Mouse (Mus musculus): ENCODE data around the gene Slc36a3. TPM values are rescaled to one million over a fixed set of nuclear protein-coding genes. Genes with fewer than 3 reads are reported as not detected.

The Slc36a3 gene
- polyA plus RNA-seq, 1 experiment from 2014 or later, result not detected

- ATAC-seq (replicated peaks), result no peak
- no peaks in the 10 kb centered on the region for H3K4me1 ChIP-seq
- 88% methylated on average over 4 of the region's 4 CpGs for WGBS
- no peaks in the 10 kb centered on the region for H3K9me3 ChIP-seq
- no peak overlapping the region for H3K4me3 ChIP-seq
- H3K27ac ChIP-seq (replicated peaks), result no peak overlapping the region
- H3K27me3 ChIP-seq, result no peaks in the 10 kb centered on the region
- no peak overlapping the region for H3K4me2 ChIP-seq (replicated peaks)
- no peak overlapping the region for H3K9ac ChIP-seq (replicated peaks)
- H3K36me3 ChIP-seq, result no peaks in the 10 kb centered on the region
Observed at GRCm38 (mm10) chr11:55168504-55168903, 17.0 kb upstream of the Slc36a3 start.

GRCm38 (mm10) chr11:55165748-55166147, 14.2 kb upstream of the Slc36a3 start:
- Histone ChIP-seq H3K4me3 (no peak overlapping the region), H3K9me3 (no peaks in the 10 kb centered on the region), H3K27me3 (no peaks in the 10 kb centered on the region), H3K36me3 (no peaks in the 10 kb centered on the region), H3K4me1 (no peaks in the 10 kb centered on the region), H3K4me2 (replicated peaks) (no peak overlapping the region), H3K9ac (replicated peaks) (no peak overlapping the region), H3K27ac (replicated peaks) (no peak overlapping the region)
- no peak for ATAC-seq (replicated peaks)
- 90% methylated on average over 7 of the region's 7 CpGs for WGBS

GRCm38 (mm10) chr11:55164723-55165122, 13.2 kb upstream of the Slc36a3 start:
- no peak overlapping the region for H3K4me2 ChIP-seq (replicated peaks)
- no peak overlapping the region for H3K4me3 ChIP-seq
- H3K27me3 ChIP-seq, result no peaks in the 10 kb centered on the region
- WGBS, result 48% methylated on average over 3 of the region's 3 CpGs
- ATAC-seq (replicated peaks), result no peak
- no peak overlapping the region for H3K27ac ChIP-seq (replicated peaks)
- H3K4me1 ChIP-seq, result no peaks in the 10 kb centered on the region
- no peak overlapping the region for H3K9ac ChIP-seq (replicated peaks)
- H3K36me3 ChIP-seq, result no peaks in the 10 kb centered on the region
- H3K9me3 ChIP-seq, result no peaks in the 10 kb centered on the region

GRCm38 (mm10) chr11:55162670-55163069, 11.2 kb upstream of the Slc36a3 start:
- WGBS, result 52% methylated on average over 9 of the region's 9 CpGs
- no peaks in the 10 kb centered on the region for H3K9me3 ChIP-seq

GRCm38 (mm10) chr11:55158785-55159359, 7.4 kb upstream of the Slc36a3 start:
- Histone ChIP-seq H3K4me3 (no peak overlapping the region), H3K36me3 (no peaks in the 10 kb centered on the region), H3K9me3 (no peaks in the 10 kb centered on the region), H3K27ac (replicated peaks) (no peak overlapping the region), H3K4me2 (replicated peaks) (no peak overlapping the region), H3K9ac (replicated peaks) (no peak overlapping the region), H3K27me3 (no peaks in the 10 kb centered on the region), H3K4me1 (no peaks in the 10 kb centered on the region)
- no peak for ATAC-seq (replicated peaks)
- WGBS, result 54% methylated on average over 13 of the region's 13 CpGs

More at GRCm38 (mm10) chr11:55162670-55163069, 11.2 kb upstream of the Slc36a3 start:
- Histone ChIP-seq H3K4me2 (replicated peaks) (no peak overlapping the region), H3K4me3 (no peak overlapping the region), H3K27me3 (no peaks in the 10 kb centered on the region), H3K4me1 (no peaks in the 10 kb centered on the region), H3K27ac (replicated peaks) (no peak overlapping the region), H3K36me3 (no peaks in the 10 kb centered on the region), H3K9ac (replicated peaks) (no peak overlapping the region)
- no peak for ATAC-seq (replicated peaks)

GRCm38 (mm10) chr11:55155070-55155421, 3.5 kb upstream of the Slc36a3 start:
- no peaks in the 10 kb centered on the region for H3K27me3 ChIP-seq
- no peak overlapping the region for H3K27ac ChIP-seq (replicated peaks)
- no peak overlapping the region for H3K9ac ChIP-seq (replicated peaks)
- no peaks in the 10 kb centered on the region for H3K36me3 ChIP-seq
- no peaks in the 10 kb centered on the region for H3K4me1 ChIP-seq
- WGBS, result 87% methylated on average over 6 of the region's 6 CpGs
- no peak overlapping the region for H3K4me3 ChIP-seq
- ATAC-seq (replicated peaks), result no peak
- H3K4me2 ChIP-seq (replicated peaks), result no peak overlapping the region
- H3K9me3 ChIP-seq, result no peaks in the 10 kb centered on the region

GRCm38 (mm10) chr11:55154398-55155069, 3.0 kb upstream of the Slc36a3 start:
- no peak for ATAC-seq (replicated peaks)
- no peaks in the 10 kb centered on the region for H3K27me3 ChIP-seq
- no peak overlapping the region for H3K9ac ChIP-seq (replicated peaks)
- H3K4me1 ChIP-seq, result no peaks in the 10 kb centered on the region
- no peaks in the 10 kb centered on the region for H3K9me3 ChIP-seq
- H3K4me2 ChIP-seq (replicated peaks), result no peak overlapping the region
- 59% methylated on average over 3 of the region's 3 CpGs for WGBS
- no peak overlapping the region for H3K27ac ChIP-seq (replicated peaks)
- no peaks in the 10 kb centered on the region for H3K36me3 ChIP-seq
- H3K4me3 ChIP-seq, result no peak overlapping the region

GRCm38 (mm10) chr11:55148461-55148860, 3.0 kb downstream of the Slc36a3 start:
- Histone ChIP-seq H3K9ac (replicated peaks) (no peak overlapping the region), H3K9me3 (no peaks in the 10 kb centered on the region), H3K4me2 (replicated peaks) (no peak overlapping the region), H3K36me3 (no peaks in the 10 kb centered on the region), H3K27ac (replicated peaks) (no peak overlapping the region), H3K4me3 (no peak overlapping the region), H3K27me3 (no peaks in the 10 kb centered on the region), H3K4me1 (no peaks in the 10 kb centered on the region)
- no peak for ATAC-seq (replicated peaks)
- 82% methylated on average over 4 of the region's 4 CpGs for WGBS

GRCm38 (mm10) chr11:55147423-55147822, 4.1 kb downstream of the Slc36a3 start:
- no peak for ATAC-seq (replicated peaks)
- H3K4me2 ChIP-seq (replicated peaks), result no peak overlapping the region
- H3K4me1 ChIP-seq, result no peaks in the 10 kb centered on the region
- H3K4me3 ChIP-seq, result no peak overlapping the region
- no peaks in the 10 kb centered on the region for H3K9me3 ChIP-seq
- H3K27ac ChIP-seq (replicated peaks), result no peak overlapping the region
- no peaks in the 10 kb centered on the region for H3K27me3 ChIP-seq
- H3K9ac ChIP-seq (replicated peaks), result no peak overlapping the region
- 51% methylated on average over 6 of the region's 6 CpGs for WGBS
- no peaks in the 10 kb centered on the region for H3K36me3 ChIP-seq

GRCm38 (mm10) chr11:55146855-55147254, 4.7 kb downstream of the Slc36a3 start:
- no peak for ATAC-seq (replicated peaks)
- Histone ChIP-seq H3K36me3 (no peaks in the 10 kb centered on the region), H3K9ac (replicated peaks) (no peak overlapping the region), H3K4me3 (no peak overlapping the region), H3K4me2 (replicated peaks) (no peak overlapping the region), H3K27ac (replicated peaks) (no peak overlapping the region), H3K4me1 (no peaks in the 10 kb centered on the region), H3K9me3 (no peaks in the 10 kb centered on the region), H3K27me3 (no peaks in the 10 kb centered on the region)
- WGBS, result 51% methylated on average over 1 of the region's 1 CpGs

- no peaks in the 10 kb centered on the region for H3K9me3 ChIP-seq
- WGBS, result 47% methylated on average over 5 of the region's 5 CpGs
- H3K4me2 ChIP-seq (replicated peaks), result no peak overlapping the region
- ATAC-seq (replicated peaks), result no peak
- no peak overlapping the region for H3K27ac ChIP-seq (replicated peaks)
- H3K9ac ChIP-seq (replicated peaks), result no peak overlapping the region
- no peak overlapping the region for H3K4me3 ChIP-seq
- no peaks in the 10 kb centered on the region for H3K4me1 ChIP-seq
- no peaks in the 10 kb centered on the region for H3K36me3 ChIP-seq
- no peaks in the 10 kb centered on the region for H3K27me3 ChIP-seq
Observed at GRCm38 (mm10) chr11:55144011-55144410, 7.5 kb downstream of the Slc36a3 start.

GRCm38 (mm10) chr11:55141502-55141901, 10.0 kb downstream of the Slc36a3 start:
- Histone ChIP-seq H3K27ac (replicated peaks) (no peak overlapping the region), H3K4me1 (no peaks in the 10 kb centered on the region), H3K9me3 (no peaks in the 10 kb centered on the region), H3K27me3 (no peaks in the 10 kb centered on the region), H3K4me3 (no peak overlapping the region), H3K9ac (replicated peaks) (no peak overlapping the region), H3K36me3 (no peaks in the 10 kb centered on the region), H3K4me2 (replicated peaks) (no peak overlapping the region)
- 86% methylated on average over 4 of the region's 4 CpGs for WGBS
- no peak for ATAC-seq (replicated peaks)

- Histone ChIP-seq H3K36me3 (no peaks in the 10 kb centered on the region), H3K27me3 (no peaks in the 10 kb centered on the region), H3K9me3 (no peaks in the 10 kb centered on the region), H3K27ac (replicated peaks) (no peak overlapping the region), H3K9ac (replicated peaks) (no peak overlapping the region), H3K4me1 (no peaks in the 10 kb centered on the region), H3K4me3 (no peak overlapping the region), H3K4me2 (replicated peaks) (no peak overlapping the region)
- no peak for ATAC-seq (replicated peaks)
Observed at GRCm38 (mm10) chr11:55137646-55138045, 13.9 kb downstream of the Slc36a3 start.
